32 mouse cellular contexts compared by ENCODE assay signal in the genomic region with DNA sequence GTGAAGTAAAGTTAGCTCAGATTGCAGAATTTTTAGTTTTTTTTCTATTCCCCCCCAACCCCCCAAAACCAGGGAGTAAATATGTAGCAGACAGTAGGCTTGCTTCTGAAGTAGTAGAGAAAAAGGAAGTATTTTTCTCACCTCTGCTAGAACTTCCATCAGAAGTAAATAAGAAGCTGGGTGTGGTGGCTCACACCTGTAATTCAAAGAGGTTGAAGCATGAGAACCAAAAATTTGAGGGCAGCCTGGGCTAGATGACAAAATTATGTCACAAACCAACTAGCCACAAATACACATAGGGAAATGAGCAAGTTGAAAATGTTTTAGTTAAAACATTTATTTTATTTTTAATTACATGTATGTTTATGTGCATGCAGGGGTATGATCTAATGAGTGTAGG. TPM values are rescaled to one million over a fixed set of nuclear protein-coding genes. Genes with fewer than 3 reads are reported as not detected.
"Had no signal": no experiment of that assay in that cellular context is flagged by ENCODE, and none has a peak within 500 bp of the region (broad histone marks: within the 10 kb centered on the region; RNA-seq: fewer than 3 reads in every experiment).

No protein-coding gene starts in this region.

- ATAC-seq: hindbrain, postnatal 0 days; intestine, embryonic 16.5 days; liver, embryonic 12.5 days had no signal

- H3K27ac ChIP-seq: heart, adult 2 months; heart, embryonic 13.5 days; heart, embryonic 15.5 days; hindbrain, embryonic 13.5 days; hindbrain, embryonic 15.5 days; hindbrain, postnatal 0 days; kidney, embryonic 15.5 days; kidney, postnatal 0 days; limb, embryonic 13.5 days; limb, embryonic 15.5 days; liver, embryonic 12.5 days had no signal

- H3K4me3 ChIP-seq: heart, adult 2 months; heart, embryonic 13.5 days; heart, embryonic 15.5 days; hindbrain, embryonic 13.5 days; hindbrain, embryonic 15.5 days; kidney, embryonic 15.5 days; limb, embryonic 13.5 days; limb, embryonic 15.5 days; liver, embryonic 12.5 days had no signal

- H3K9me3 ChIP-seq: heart, embryonic 13.5 days; heart, embryonic 15.5 days; hindbrain, embryonic 13.5 days; hindbrain, embryonic 15.5 days; kidney, embryonic 15.5 days; limb, embryonic 15.5 days; liver, embryonic 12.5 days had no signal

- DNase-seq: gastrocnemius, postnatal 14 days; gastrocnemius, postnatal 36 days; heart, adult 11 months; heart, adult 2 months; heart, postnatal 14 days; heart, postnatal 36 days; kidney, adult 11 months; kidney, adult 2 months; kidney, adult 9 months; kidney, postnatal 14 days; kidney, postnatal 36 days; layer of hippocampus, adult 9-11 months; layer of hippocampus, postnatal 36 days; left cerebral cortex, postnatal 4 days had no signal

- H3K4me2 ChIP-seq: heart, embryonic 11.5 days; heart, embryonic 13.5 days; heart, embryonic 15.5 days; hindbrain, embryonic 13.5 days; hindbrain, embryonic 15.5 days; kidney, embryonic 15.5 days; limb, embryonic 13.5 days; limb, embryonic 15.5 days; liver, embryonic 12.5 days had no signal

- H3K36me3 ChIP-seq: heart, embryonic 13.5 days; heart, embryonic 15.5 days; hindbrain, embryonic 13.5 days; hindbrain, embryonic 15.5 days; kidney, embryonic 15.5 days; limb, embryonic 13.5 days; limb, embryonic 15.5 days; liver, embryonic 12.5 days had no signal

- H3K9ac ChIP-seq: heart, embryonic 13.5 days; heart, embryonic 15.5 days; hindbrain, embryonic 13.5 days; hindbrain, embryonic 15.5 days; kidney, embryonic 15.5 days; limb, embryonic 13.5 days; limb, embryonic 15.5 days; liver, embryonic 12.5 days had no signal

RNA-seq across cellular contexts. Expression of gene Sidt1, which starts 4.5 kb away (rescaled TPM):
- total RNA-seq: gastrocnemius, adult 8-10 months had no signal
- polyA plus RNA-seq: heart, embryonic 11.5 days; heart, embryonic 13.5 days; liver, embryonic 12.5 days had no signal

RNA-seq across cellular contexts. Expression of gene Cfap44, which starts 57.1 kb away (rescaled TPM):
- total RNA-seq: gastrocnemius, adult 18-20 months; gastrocnemius, adult 8-10 months; gastrocnemius, postnatal 36 days; heart, adult 2 months; heart, postnatal 36 days; hematopoietic stem cell, adult 5-6 weeks; liver, adult 2 months had no signal
- polyA plus RNA-seq: heart, embryonic 13.5 days; heart, postnatal 0 days; large intestine, adult 2 months; liver, adult 2 months had no signal
